Mouse (Mus musculus) ES-Bruce4 (cell line): ENCODE results near the gene Swi5.

ENCODE experiments used
- CTCF ChIP-seq: IDR thresholded peaks from one replicate; pipeline ENCODE4 v1.8.1; 2011; ENCODE audit warnings: low read depth, low read length
- POLR2A ChIP-seq: IDR thresholded peaks from one replicate; pipeline ENCODE4 v1.8.1; 2011; ENCODE audit warnings: low read length; ENCODE audit not compliant: insufficient read depth

DNA sequence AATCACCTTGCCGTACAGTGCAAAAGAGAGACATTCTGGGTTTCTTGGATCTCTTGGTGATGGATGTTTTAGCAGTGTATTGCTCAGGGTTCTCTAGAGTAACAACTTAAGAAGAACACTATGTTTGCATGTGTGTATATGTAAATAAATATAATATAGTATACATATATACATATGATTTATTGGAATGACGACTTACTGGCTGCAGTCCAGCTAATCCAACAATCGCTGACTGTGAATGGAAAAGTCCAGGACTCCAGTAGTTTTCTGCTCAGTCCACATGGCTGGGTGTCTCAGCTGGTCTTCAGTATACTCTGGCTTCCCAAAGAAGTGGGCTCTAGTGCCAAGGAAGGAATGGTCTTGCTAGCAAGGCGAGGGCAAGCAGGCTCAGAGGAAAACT, 50.3 kb downstream of the Swi5 start:
- TF ChIP-seq CTCF (no peak), POLR2A (no peak)
